Mouse (Mus musculus) thymus, adult 2 months (tissue): ENCODE results near the gene Dab1. TPM values are rescaled to one million over a fixed set of nuclear protein-coding genes. Genes with fewer than 3 reads are reported as not detected.

Experiments
- DNase-seq: peaks from one replicate; pipeline ENCODE4 v3.0.0; 2021
- H3K27ac ChIP-seq: fragments of 200-500 bp; 2 replicates; pipeline ENCODE4 v1.5.1; 2012; ENCODE audit warnings: low read length, control low read depth; ENCODE audit not compliant: control insufficient read depth, insufficient read depth
- H3K27me3 ChIP-seq: fragments of 200-500 bp; 2 replicates; pipeline ENCODE4 v1.6.1; 2012; ENCODE audit warnings: mild to moderate bottlenecking, low read length, moderate library complexity, mixed read lengths; ENCODE audit not compliant: control insufficient read depth, insufficient read depth
- H3K36me3 ChIP-seq: fragments of 200-500 bp; 2 replicates; pipeline ENCODE4 v1.6.1; 2012; ENCODE audit warnings: mild to moderate bottlenecking, low read length, moderate library complexity; ENCODE audit not compliant: control insufficient read depth, insufficient read depth
- H3K4me1 ChIP-seq: fragments of 200-500 bp; replicated peaks from 2 replicates; pipeline ENCODE4 v1.6.1; 2012; ENCODE audit warnings: low read length; ENCODE audit not compliant: control insufficient read depth, insufficient read depth
- H3K4me3 ChIP-seq: fragments of 200-500 bp; 2 replicates; pipeline ENCODE4 v1.5.1; 2012; ENCODE audit warnings: mild to moderate bottlenecking, low read length, control low read depth, moderate library complexity; ENCODE audit not compliant: control insufficient read depth, insufficient read depth
- CTCF ChIP-seq: fragments of 200-500 bp; IDR thresholded peaks from 2 replicates; pipeline ENCODE4 v1.5.1; 2012; ENCODE audit warnings: mild to moderate bottlenecking, control low read depth, low read length, moderate library complexity, borderline replicate concordance; ENCODE audit not compliant: control insufficient read depth, poor library complexity, insufficient read depth; ENCODE audit errors: extremely low read depth
- POLR2A ChIP-seq: fragments of 200-500 bp; IDR thresholded peaks from 2 replicates; pipeline ENCODE4 v1.6.1; 2012; ENCODE audit warnings: mild to moderate bottlenecking, low read length, control low read depth, moderate library complexity; ENCODE audit not compliant: control insufficient read depth, poor library complexity, insufficient read depth; ENCODE audit errors: extremely low read depth
- WGBS: fragments of 180-500 bp; shearing (Covaris S2); methylation state at CpG from one replicate; pipeline ENCODE4 v1.1.7; 2018; 5-methylcytosine and 5-hydroxymethylcytosine counted together
- polyA plus RNA-seq: library from polyadenylated mRNA; depleted of rRNA; stranded (reverse); fragments of >200 nt; gene quantifications from 2 replicates; pipeline ENCODE4 v1.2.3, GENCODE M21; 2012

The Dab1 gene
- polyA plus RNA-seq, 1 experiment = 0.28 TPM

GRCm38 (mm10) chr4:104209081-104209480 is 589.9 kb downstream of the Dab1 start:
- H3K36me3 ChIP-seq = no peaks in the 10 kb centered on the region
- peak; percentile 2 for DNase-seq
- H3K4me1 ChIP-seq = no peaks in the 10 kb centered on the region
- H3K4me3 ChIP-seq = no peak overlapping the region
- WGBS = 31% methylated on average over 2 of the region's 2 CpGs
- TF ChIP-seq POLR2A (no peak), CTCF (no peak)
- H3K27me3 ChIP-seq = no peaks in the 10 kb centered on the region
- H3K27ac ChIP-seq = no peak overlapping the region

GRCm38 (mm10) chr4:104210796-104211195 is 591.6 kb downstream of the Dab1 start:
- H3K4me1 ChIP-seq = no peaks in the 10 kb centered on the region
- no peak overlapping the region for H3K27ac ChIP-seq
- H3K36me3 ChIP-seq = no peaks in the 10 kb centered on the region
- no peak overlapping the region for H3K4me3 ChIP-seq
- H3K27me3 ChIP-seq = no peaks in the 10 kb centered on the region
- no peak for TF ChIP-seq CTCF
- TF ChIP-seq POLR2A = no peak
- no peak for DNase-seq
- WGBS = 62% methylated on average over 1 of the region's 1 CpGs

DNA sequence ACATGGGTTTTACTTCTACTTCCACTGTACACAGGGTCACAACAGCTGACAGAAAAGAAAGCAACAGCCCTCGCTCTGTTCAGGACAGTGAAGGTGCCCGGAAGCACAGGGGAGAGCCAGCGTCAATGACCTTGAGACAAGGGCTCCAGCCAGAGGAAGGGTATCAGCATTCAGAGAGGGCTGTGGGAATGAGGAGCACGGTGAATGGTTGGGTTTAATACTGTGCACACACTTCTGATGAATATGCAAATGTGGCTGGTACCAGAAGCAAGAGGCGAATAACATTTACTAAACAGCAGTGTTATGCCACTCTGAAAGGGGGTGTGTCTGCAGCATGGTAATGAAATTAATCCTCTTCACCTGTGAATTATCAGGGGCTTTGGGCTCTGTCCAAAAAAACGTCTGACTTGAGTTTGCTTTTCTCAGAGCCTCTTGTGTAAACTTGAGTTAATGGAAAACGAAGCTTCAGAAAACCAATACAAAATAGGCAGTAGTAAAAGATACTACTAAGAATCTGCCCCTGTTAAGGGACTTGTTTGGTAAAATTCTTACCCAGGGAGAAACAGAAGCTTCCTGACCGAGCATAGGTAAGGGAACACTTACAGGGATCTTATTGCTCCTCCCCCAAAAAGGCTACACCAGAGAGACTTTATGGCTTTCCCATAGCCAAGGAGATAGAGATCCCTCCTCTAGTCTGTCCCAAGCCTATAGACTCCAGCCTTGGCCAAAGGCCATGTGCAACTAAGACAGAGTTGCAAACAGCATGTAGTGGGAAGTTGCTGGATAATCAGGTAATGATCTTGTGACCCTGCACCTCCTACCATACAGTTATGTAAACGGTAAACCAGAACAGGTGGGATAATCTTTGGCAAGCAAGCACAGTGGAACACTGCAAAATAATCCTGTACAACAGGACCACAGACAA is 592.6 kb downstream of the Dab1 start:
- Histone ChIP-seq H3K36me3 (no peaks in the 10 kb centered on the region), H3K4me1 (no peaks in the 10 kb centered on the region), H3K4me3 (no peak overlapping the region), H3K27ac (no peak overlapping the region), H3K27me3 (no peaks in the 10 kb centered on the region)
- no peak for TF ChIP-seq CTCF
- no peak for DNase-seq
- WGBS = 82% methylated on average over 9 of the region's 9 CpGs

GRCm38 (mm10) chr4:104214724-104215123 is 595.6 kb downstream of the Dab1 start:
- 68% methylated on average over 7 of the region's 7 CpGs for WGBS
- no peak for DNase-seq
- no peak overlapping the region for H3K27ac ChIP-seq
- H3K36me3 ChIP-seq = no peaks in the 10 kb centered on the region
- no peak for TF ChIP-seq CTCF
- TF ChIP-seq POLR2A = no peak
- H3K27me3 ChIP-seq = no peaks in the 10 kb centered on the region
- no peak overlapping the region for H3K4me3 ChIP-seq
- no peaks in the 10 kb centered on the region for H3K4me1 ChIP-seq

GRCm38 (mm10) chr4:104217336-104217735 is 598.2 kb downstream of the Dab1 start:
- Histone ChIP-seq H3K27ac (no peak overlapping the region), H3K27me3 (no peaks in the 10 kb centered on the region), H3K4me1 (no peaks in the 10 kb centered on the region), H3K36me3 (no peaks in the 10 kb centered on the region), H3K4me3 (no peak overlapping the region)
- no peak for DNase-seq
- WGBS = 64% methylated on average over 4 of the region's 4 CpGs
- TF ChIP-seq POLR2A (no peak), CTCF (no peak)

DNA sequence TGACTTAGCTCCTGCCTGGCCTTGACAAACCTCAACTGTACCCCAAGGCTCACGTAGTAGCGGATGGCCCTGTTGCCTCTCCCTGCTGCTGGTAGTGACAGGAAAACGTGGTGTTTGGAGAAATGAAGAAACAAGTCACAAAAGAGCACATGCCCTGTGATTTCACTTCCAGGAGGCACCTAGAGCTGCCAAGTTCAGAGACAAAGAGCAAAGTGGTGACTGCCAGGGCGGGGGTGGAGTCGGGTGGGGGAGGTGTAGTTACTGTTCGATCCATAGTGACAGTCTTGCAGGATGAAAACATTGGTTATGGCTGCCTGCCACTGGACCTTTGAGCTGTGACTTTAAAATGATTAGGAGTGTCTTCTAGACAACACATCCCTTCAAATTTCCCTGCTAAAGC is 599.6 kb downstream of the Dab1 start:
- Histone ChIP-seq H3K36me3 (no peaks in the 10 kb centered on the region), H3K27me3 (no peaks in the 10 kb centered on the region), H3K4me3 (no peak overlapping the region), H3K27ac (no peak overlapping the region), H3K4me1 (no peaks in the 10 kb centered on the region)
- WGBS = 71% methylated on average over 6 of the region's 6 CpGs
- no peak for DNase-seq
- TF ChIP-seq POLR2A = no peak
- TF ChIP-seq CTCF = no peak

DNA sequence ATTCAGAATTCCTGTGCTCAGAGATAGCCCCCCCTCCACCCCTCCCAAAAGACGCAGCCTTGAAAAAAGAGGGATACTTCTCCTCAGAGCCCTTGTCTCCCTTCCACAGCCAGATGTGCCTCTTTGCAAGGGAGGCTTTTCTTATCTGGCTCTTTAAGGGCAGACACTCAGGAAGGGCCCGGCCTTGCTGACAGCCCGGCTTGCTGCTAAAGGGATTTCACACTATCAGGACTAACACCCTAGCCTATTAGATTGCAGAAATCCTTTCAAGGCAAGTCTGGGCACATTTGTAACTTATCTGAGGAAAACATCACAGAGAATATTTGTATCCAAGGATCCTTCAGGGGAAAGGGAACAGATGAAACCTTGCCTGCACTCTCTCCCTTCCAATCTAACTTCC is 600.9 kb downstream of the Dab1 start:
- Histone ChIP-seq H3K4me1 (no peaks in the 10 kb centered on the region), H3K27ac (no peak overlapping the region), H3K27me3 (no peaks in the 10 kb centered on the region), H3K4me3 (no peak overlapping the region), H3K36me3 (no peaks in the 10 kb centered on the region)
- 42% methylated on average over 3 of the region's 3 CpGs for WGBS
- no peak for DNase-seq
- no peak for TF ChIP-seq POLR2A
- no peak for TF ChIP-seq CTCF
